Mouse (Mus musculus) fat pad, adult 2 months (tissue): ENCODE results near the gene Fcer1g.

Experiments
- DNase-seq: peaks from one replicate; pipeline ENCODE4 v3.0.0-alpha.2; 2011; ENCODE audit warnings: low read depth, low spot score; ENCODE audit errors: extremely low read depth

The Fcer1g gene

GRCm38 (mm10) chr1:171189046-171189445 is 45.1 kb downstream of the Fcer1g start:
- DNase-seq = no peak

GRCm38 (mm10) chr1:171187851-171188700 is 46.1 kb downstream of the Fcer1g start:
- no peak for DNase-seq

- no peak for DNase-seq
Observed at GRCm38 (mm10) chr1:171185655-171186054, 48.5 kb downstream of the Fcer1g start.

DNA sequence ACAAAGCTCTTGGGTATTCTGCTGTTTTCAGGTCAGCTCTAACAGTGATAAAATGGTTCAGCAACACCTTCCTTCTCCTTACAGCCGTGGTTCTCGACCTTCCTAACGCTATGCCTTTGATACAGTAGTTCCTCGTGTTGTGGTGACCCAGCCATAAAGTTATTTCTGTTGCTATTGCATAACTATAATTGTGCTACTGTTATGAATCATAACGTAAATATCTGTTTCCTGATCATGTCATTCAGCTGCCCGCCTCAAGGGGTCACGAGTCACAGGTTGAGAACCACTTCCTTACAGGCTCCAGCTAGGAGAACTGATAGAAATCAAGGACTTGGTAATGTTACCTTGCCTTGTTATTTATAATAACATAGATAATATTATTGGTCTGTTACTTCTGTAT is 49.9 kb downstream of the Fcer1g start:
- DNase-seq = peak; percentile 10

DNA sequence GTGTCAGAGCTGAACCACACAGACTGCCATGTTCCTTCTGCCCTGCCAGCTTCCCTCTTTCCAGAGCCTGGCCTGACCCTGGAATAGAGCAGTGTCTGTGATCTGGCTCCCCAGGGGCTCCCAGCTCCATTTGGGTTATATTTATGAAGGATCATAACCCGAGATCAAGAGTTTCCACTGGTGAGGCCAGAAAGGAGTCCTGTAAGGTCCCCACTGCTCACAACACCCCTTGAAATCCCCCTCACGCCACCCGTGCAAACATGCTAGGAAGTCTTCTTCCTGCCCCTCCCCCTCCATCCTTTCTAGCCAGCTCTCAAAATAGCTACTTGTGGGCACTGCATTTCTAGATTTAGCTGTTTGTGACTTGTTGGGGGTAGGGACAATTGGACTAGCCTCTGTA is 50.5 kb downstream of the Fcer1g start:
- no peak for DNase-seq

- no peak for DNase-seq
Observed at GRCm38 (mm10) chr1:171183025-171183424, 51.1 kb downstream of the Fcer1g start.
